Mouse (Mus musculus) brain, adult 2 months (tissue): ENCODE data around the gene Zcchc14.

ENCODE experiments used
- DNase-seq: peaks from one replicate; pipeline ENCODE4 v3.0.0; 2011; ENCODE audit warnings: low read depth, low spot score

Zcchc14 gene

DNA sequence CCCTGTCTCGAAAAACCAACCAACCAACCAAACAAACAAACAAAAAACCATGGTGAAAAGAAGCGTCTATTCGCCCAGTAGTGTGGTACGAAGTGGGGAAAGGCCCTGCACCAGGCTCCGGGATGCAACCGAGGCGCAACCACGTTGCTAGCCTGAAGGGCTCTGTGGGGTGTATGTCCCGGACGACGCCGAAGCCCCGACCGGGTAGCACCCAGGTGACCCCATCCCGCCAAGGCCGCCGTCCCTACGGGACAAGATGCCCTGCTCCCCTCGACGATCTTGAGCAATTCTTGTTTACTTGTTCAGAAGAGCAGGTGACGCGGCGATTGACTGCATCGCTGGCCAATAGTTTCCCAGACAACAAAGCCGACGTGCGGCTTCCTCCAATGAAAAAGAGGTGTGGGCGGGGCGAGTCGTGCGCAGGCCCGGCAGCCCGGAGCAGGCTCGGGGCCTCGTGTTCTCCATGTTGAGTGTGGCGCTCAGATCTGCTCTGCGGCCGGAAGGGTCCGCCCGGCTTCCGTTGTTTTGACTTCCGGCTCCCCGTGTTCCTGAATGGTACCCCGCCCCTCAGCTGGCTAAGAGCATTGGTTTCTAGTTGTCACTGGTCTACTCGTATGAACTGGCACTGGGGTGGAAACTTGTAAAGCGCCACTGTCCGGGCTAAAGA lies 67.4 kb downstream of the Zcchc14 start:
- DNase-seq: peak; percentile 100

DNA sequence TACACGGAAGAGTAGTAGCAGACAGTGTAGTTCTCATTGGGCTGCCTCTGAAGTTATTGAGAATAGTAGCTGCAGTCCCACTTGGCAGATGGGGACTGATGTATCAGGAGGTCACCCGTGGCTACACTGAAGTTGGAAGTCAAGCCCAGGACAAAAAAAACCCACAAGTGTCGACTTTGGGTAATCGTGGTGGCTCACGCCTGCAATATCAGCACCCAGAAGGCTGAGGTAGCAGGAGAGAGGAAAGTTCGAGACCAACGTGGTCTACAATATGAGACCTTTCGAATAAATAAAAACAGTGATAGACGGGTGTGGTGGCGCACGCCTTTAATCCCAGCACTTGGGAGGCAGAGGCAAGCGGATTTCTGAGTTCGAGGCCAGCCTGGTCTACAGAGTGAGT lies 68.0 kb downstream of the Zcchc14 start:
- DNase-seq: no peak

DNA sequence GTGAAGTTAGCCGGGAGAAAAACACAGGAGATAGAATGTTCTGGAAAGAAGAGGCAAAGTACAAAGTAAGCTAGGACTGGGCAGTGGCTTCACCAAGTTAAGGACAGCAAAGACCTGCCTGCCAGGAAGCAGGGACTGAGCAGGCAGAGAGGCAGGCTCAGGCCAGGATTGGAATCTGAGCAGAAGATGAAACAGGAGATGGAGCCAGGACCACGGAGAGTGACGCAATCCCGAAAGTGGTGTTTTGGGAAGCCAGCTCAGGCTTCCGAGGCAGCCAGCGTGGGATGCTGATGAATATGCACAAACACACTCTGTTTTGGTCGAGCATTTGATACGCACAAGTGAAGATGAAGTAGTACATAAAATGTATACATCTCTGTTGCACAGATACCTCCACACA lies 69.0 kb downstream of the Zcchc14 start:
- peak; percentile 71 for DNase-seq

DNA sequence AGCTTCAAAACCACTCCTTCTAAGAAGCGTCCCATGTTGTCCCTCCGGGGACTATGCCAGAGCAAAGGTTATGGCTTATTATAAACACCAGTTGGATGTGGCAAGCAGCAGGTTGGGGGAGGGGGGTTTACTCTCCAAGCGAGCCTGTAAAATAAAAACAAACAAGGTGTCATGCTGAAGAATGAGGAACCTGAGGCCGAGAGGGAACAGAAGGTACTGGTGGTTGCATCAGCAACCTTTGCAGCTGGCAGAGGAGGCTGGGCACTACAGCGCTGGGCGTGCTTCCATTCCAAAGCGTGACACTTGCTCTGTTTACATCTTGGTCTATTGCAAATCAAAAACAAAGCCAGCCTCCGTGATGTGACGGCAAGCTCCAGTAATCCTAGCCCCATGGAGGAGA lies 72.2 kb downstream of the Zcchc14 start:
- DNase-seq: no peak

DNA sequence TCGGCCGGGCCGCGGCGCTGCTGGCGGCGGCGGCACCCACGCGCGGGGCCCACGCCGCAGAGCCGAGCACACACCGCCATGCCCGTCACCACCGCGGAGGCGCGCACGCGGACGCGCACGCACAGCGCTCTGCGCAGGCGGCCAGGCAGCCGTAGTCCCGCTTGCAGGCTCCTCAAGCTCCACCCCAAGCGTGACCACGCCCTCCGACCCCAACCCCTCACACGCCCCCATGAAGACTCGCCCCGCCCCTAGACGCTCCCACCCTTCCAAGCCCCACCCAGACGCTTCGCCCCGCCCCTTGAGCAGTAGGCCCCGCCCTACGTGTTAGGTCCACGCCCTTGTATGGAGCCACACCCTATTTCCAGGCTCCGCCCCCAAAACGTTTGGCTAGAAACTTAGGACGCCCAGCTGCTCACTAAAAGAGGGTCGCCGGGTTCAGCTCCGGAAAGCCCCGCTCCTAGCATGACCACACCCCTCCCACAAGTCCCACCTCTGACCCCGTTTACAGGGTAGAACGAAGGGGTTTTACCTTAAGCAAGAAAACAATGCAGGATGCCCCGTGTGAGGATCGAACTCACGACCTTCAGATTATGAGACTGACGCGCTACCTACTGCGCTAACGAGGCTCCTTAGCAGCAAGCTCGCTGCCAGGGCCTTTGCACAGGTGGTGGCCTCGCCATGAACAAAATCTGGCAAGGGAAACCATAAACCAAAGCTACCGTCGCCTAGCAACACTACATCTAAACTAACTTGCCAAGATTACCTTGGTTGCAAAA lies 73.8 kb downstream of the Zcchc14 start, which contains the start of gene Fbxo31:
TSS of gene Fbxo31 (minus strand) at position 131 of the 776 bp plus-strand sequence.
- DNase-seq: peak; percentile 98

DNA sequence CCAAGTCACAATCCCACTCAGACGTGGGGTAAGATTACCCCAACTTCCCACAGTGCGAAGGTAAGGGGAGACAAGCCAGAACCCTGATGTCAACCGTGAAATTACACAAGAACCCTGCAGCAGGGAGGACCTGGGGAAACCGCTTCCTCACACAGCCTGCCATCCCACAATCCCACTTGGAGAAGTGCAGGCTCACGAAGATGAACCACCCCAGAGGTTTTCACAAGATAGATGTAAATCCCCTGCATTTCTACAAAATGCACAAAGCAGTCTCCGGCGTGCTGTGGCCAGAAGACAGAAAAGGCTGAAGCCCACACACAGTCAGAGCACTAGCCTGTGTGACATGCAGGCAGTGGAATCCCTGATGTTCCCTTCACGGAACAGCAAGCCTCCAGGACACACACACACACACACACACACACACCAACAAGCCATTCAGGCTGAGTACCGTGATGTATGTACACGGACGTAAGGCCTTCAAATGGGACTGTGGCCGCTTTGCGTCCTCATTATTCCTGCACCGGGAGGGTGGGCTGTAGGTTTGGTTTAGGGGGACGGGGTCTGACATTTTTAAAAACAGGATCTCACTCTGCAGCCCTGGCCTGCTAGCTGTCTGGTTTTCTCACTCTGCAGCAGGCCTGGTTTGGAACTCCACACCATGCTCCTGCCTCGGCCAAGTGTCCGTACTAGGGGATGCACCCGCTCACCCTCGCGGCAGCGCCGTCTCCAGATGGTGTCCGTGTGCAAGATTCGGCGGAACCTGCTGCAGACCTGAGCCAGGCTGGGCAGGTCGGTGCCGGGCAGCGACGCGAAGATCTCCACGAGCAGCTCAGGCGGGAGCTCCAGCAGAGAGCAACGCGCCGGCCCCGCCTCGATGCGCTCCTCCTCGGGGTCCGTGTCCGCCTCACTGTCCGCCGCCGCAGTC lies 74.7 kb downstream of the Zcchc14 start:
- DNase-seq: peak; percentile 69

DNA sequence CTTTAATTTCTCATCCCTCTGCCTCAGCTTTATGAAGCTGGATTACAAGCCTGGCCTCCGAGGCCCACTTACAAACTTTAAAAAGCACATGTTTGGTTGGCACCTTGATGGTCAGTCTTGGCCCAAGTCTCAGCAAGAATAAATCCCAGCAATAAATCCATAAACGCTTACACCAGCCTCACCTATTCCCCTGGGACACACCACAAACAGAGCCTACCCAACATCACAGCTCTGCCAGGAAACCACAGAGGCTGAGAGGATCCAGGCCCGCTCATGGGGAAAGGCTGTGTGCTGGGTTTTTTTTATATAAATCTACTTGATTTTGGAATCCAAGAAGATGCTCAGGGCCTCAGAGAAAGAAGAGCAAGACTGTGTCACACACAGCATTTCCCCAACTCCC lies 77.0 kb downstream of the Zcchc14 start:
- no peak for DNase-seq

DNA sequence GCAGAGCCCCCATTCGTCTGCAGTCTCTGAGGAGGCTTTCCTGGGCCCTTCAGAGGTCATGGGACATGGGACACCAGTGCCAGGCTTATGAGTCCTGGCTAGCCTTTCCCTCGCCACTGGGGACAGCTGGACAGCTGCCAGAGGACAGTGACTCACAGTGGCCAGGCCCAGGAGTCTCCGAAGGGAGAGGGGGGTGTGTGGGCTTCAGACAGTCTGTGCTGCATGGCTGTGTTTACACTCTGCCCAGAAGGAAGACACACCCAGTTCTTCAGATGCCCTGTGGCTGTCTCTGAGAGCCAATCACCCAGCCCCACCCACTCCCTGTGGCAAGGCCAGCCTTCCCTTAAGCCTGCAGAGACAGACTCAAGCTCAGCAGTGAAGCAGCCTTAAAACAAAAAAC lies 79.4 kb downstream of the Zcchc14 start:
- DNase-seq: peak; percentile 82

DNA sequence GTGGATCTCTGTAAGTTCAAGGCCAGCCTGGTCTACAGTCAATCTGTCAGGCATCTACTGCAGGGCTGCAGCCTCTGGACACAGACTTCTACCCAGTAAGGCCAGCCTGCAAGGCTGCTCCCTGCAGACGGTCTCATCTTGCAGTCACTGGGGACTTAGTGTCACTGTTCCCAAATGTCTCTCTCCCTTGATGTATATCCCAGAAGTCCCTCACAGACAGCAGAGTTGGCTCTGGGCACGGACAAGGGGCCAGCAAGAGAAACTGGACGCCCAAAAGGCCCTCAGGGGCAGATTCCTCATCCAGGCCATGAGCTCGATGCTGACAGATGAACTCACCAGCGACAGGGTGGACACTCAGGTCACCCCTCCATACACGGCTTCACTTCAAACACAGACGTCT lies 80.6 kb downstream of the Zcchc14 start:
- DNase-seq: no peak

DNA sequence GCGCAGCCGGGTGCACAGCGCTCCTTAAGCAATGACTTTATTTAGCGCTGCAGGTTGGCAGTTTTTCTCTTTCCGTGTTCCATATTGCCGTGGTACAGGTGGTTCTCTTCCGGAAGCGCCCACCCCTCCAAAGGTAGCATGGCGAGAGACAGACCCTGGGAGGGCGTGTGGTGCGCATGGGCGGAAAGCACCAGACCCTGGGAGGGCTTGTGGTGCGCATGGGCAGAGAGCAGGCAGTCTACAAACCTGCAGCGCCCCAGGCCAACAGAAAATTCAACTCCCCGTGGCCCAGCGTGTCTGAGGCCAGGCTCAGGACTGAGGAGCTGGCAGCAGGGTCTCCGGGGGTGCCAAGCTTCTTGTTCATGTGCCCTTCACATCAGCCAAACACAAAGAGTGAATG lies 81.9 kb downstream of the Zcchc14 start:
- DNase-seq: peak; percentile 36

DNA sequence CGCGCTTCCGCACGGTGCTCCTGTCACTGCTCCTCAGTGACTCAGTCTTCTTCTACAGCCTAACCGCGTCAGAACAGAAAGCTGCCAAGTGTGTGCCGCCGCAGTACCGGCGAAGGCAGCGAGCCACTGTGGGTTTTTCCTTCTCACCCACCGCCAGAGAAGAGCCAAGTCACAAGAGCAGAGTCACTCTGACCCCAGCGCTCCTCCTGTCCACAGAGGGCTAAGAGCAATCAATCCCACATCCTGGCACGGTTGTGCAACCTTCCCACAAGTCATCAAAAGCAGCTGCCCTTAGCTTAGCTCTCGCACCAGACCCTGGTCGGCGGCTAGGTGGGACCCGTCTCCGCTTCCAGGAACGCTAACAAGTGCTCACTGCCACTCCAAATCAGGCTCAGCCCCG lies 82.4 kb downstream of the Zcchc14 start:
- DNase-seq: peak; percentile 77

DNA sequence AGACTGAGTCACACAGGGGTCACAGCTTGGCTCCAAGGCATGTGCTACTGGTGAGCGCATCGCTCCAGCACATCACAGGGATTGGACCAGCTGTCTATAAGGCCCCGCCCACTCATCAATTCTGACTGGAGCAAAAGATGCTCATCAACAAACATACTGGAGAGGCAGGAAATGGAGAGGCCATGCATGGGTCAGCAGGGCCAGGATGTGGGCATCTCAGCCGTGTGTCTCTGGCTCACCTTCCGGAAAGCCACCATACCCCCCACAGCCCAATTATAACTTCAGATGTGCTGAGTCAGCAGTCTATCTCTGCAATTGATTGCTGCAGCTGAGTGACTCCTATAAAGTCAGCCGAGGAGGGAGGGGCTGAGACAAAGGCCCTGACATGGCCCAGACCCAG lies 84.4 kb downstream of the Zcchc14 start:
- peak; percentile 43 for DNase-seq

DNA sequence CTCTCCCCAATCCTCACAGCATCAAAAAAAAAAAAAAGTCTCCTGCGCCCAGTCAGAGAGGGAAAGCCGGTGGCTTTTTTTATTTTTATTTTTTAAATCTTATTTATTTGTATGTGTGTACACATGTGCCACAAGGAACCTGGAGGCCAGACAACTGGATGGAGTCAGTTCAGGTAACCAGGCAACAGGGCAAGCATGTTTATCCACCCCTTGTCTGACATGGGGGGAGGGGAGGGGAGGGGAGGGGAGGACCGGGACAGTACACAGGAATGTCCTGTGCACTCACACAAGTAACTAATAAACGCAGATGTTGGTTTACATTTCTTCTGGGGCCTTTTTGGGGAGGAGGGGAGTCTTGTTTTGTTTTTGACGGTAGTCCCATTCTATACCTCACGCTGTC lies 89.0 kb downstream of the Zcchc14 start:
- DNase-seq: no peak

DNA sequence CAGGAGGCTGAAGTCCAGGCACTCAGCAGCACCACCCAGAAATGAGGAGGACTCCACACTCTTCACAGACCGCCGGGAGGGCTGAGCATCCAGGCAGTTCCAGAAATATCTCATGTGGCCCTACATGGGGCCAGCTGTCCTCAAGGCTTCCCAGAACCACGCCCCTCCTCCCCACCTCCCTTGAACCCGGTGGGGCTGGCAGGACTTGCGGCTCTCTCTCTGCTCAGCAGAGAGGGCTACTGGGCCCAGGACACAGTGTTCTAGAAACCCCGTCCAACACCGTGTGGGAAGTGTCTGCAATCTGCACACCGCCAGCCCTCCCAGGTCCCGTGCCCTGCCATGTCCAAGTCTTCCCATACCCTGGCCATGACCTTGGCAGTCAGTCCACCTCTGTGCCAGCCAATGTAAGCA lies 89.8 kb downstream of the Zcchc14 start:
- peak; percentile 67 for DNase-seq

DNA sequence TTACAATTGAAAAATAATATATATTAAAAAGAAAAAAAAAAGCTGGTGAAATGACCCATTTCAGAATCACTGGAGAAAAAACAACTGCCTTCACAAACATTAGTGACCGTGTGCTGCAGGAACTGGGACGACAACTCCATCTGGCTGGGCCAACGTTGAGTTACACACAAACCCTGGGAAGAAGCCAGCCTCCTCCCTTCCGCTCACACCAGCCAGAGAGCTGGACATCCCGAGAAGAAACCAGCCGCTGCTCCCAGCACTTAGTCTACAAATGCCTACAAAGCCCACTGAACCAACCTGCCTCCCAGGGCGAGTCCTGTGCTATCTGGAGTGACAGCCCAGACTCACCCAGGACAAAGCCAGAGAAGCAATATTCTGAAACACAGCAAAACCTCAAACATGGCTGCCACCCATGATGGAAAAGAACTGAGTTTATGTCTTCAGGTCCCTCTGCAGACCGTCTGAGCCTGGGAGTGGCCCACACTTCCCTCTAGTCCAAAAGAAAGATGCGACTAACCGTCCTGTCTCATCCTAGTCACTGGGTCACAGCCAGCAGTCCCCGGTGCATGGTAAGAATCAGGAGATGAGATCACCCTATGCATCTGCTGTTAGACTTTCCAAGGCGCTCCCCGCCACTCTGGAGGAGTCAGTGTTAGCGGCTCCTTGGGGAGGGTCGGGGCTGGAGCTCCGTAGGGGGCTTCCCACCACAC lies 90.9 kb downstream of the Zcchc14 start:
- DNase-seq: peak; percentile 83

DNA sequence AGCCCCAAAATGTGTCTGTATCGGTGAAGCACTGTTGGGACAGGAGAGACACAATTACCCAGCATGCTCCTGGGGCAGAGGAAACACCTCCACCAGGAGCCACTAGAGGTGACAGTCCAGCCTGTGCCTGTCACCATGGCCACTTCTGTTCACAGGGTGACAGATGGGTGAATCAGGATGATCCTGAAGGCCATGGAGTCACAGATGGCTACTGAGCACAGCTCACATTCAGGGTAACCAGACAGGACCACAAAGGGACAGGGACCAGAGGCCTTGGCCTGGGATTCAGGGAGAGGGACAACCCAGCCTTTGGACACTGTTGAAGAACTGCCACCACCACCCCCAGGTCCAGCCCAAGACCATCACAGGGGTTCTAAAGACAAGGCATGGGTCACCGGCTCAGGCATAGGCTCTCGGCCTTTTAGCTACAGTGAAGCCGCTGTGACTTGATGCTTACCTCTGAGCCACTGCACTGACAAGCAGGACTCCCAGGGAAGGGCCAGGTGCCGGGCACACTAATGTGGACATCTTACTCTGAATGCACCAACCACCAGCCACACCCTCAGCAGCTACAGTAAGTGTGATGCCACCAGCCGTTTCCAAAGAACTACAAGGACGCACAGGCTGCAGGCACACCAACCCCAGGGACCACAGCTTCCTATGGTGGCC lies 92.1 kb downstream of the Zcchc14 start:
- peak; percentile 53 for DNase-seq

DNA sequence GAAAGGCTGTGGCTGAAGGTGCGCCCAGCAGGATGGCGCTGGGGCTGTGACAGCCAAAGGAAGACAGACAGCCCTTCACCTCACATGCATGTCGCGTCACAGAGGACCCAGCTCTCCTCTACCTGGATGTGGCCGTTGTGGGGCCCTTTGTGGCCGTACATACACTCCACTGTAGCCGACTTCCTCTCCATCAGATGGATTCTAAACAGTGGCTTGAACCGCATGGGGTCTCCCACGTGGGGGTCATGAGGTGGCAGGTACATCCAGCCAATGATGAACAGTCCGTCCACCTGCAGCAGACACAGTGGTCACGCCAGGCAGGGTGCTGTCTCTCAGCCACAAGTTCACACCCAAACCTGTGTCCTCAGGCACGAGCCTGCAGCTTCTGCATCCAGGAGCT lies 92.9 kb downstream of the Zcchc14 start:
- no peak for DNase-seq

DNA sequence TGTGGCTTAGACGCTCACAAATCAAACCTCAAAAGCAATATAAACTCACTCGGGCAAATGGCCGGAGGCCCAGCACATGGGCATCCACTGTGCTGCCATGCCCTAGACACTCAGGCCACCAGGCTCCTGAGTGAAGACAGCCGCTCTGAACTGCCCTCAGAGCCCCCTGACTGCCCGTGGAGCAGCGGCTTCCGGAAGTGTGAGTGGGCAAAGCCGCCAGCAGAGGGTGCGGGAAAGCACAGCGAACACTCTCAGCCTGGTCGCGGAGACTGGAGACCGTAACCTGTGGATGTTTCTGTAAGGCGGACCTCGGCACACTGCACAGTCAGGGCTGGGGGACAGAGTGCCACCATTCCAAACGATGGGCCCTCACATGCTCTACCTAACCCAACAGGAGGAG lies 94.2 kb downstream of the Zcchc14 start:
- DNase-seq: no peak

DNA sequence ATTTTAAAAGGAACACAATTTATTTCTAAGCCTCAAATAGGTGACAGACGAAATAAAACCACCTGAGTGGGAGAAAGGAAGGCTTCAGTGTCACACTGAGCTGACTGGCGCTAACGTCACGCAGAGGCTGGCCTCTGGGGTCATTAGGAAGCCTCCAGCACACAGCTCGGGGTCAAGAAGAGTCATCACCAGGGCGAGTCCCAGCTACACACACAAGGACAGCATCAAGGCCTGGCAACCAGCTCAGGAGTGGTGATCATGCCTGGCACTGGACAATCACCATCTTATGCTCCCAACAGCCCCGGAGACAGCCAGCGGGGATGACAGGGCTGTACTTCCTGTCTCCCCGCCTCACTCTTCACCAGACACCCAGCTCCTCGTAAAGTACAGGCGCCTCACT lies 95.0 kb downstream of the Zcchc14 start:
- DNase-seq: no peak

DNA sequence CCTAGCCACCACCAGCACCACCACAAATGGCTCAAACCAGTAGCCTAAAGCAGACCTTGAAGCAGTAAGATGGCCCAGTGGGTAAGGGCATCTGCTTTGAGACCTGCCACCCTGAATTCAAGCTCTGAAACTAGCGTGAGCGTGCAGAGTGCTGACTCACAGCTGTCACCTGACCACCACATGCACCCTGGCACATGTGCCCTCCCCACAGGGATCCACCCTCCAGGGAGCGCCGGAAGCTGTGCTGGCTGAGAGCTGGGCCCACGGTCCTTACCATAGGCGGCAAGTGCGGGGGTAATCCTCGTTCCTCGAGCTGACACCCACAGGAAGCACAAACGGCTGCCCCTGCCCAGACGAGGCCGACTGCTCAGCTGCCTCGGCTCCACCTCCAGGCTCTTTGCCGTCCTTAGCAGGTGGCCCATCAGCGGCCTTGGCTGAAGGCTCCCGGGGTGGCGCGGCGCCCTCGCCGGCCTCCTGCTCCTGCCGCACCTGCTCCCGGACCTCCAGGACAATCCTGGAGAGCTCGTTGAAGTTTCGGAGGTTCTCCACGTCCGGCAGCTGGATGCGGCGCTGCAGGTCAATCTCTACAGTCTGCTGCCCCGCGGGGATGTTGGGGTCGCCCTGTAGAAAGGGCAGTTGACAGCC lies 98.7 kb downstream of the Zcchc14 start:
- peak; percentile 74 for DNase-seq
